Mouse (Mus musculus): ENCODE results near the gene 1110002E22Rik.

GRCm38 (mm10) chr3:138071004-138071403 lies 6.2 kb downstream of the 1110002E22Rik start:
- TF ChIP-seq CTCF (IDR thresholded peaks at IDR 0.05; ENCODE audit: low read depth) = no peak
- TF ChIP-seq EP300 (IDR thresholded peaks at IDR 0.05; ENCODE audit: low read depth) = no peak

Measured in liver, embryonic 14.5 days (tissue).